Mouse (Mus musculus): ENCODE measurements around the gene Bach2.

DNA sequence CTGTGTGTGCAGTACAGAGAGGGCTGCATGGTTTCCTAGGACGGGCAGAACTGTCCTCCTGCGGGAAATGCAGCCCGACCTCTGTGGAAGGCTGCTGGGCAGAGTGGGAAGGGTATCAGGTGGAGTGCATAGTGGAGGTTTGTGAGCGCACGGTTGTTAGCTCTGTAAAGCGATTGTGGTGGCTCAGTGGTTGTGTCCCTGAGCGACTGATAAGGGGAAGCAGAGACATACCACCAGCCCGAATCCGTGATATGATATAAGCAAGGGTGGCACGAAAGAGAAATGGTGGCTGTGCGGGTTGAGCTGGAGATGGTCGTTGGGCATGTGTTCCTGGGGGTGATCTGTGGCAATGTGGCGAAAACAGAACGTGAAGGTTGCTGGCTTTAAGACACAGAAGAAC is 147.0 kb downstream of the Bach2 start:
- no peak for TF ChIP-seq CTCF (IDR thresholded peaks at IDR 0.05; ENCODE audit: control insufficient read depth, insufficient read depth, low read length)
- no peak for TF ChIP-seq POLR2A (IDR thresholded peaks at IDR 0.05; ENCODE audit: borderline replicate concordance, control insufficient read depth, low read depth, low read length)
